Mouse (Mus musculus) MEL (cell line): ENCODE measurements at regions not wholly inside any gene's neighbourhood (a gene's known extent, or its start where the extent isn't known, plus 50 kb on each side); places are given as distances from the start of the nearest gene placed in this dataset.

Experiments used
- DNase-seq: peaks from one replicate; pipeline ENCODE4 v3.0.0; 2011; ENCODE audit warnings: low read depth, low spot score
- H3K27ac ChIP-seq: 2 replicates; pipeline ENCODE4 v1.5.1; 2012; ENCODE audit warnings: low read depth, mild to moderate bottlenecking, control low read depth, low read length, moderate library complexity; ENCODE audit not compliant: control insufficient read depth
- H3K27me3 ChIP-seq, 2 experiments: fragments of 150-350 bp in 1 of 2; sonication (generic) in 1 of 2; 2 replicates each; pipeline ENCODE4 v1.6.1; 2012; ENCODE audit warnings: low read length in 2 of 2, mild to moderate bottlenecking in 2 of 2, improper control_type of control experiment in 1 of 2, moderate library complexity in 1 of 2; ENCODE audit not compliant: insufficient read depth in 2 of 2, control insufficient read depth in 1 of 2
- H3K36me3 ChIP-seq, 2 experiments: 2 replicates each; pipeline ENCODE4 v1.6.1; 2012 to 2014; ENCODE audit warnings: low read length in 2 of 2, improper control_type of control experiment in 1 of 2, inconsistent platforms in 1 of 2, mild to moderate bottlenecking in 1 of 2; ENCODE audit not compliant: insufficient read depth in 2 of 2, control insufficient read depth in 1 of 2
- H3K4me1 ChIP-seq, 2 experiments: fragments of 150-350 bp in 1 of 2; sonication (generic) in 1 of 2; 2 replicates each; pipeline ENCODE4 v1.6.1; 2012; ENCODE audit warnings: low read length in 2 of 2, improper control_type of control experiment in 1 of 2, mild to moderate bottlenecking in 1 of 2; ENCODE audit not compliant: insufficient read depth in 2 of 2, control insufficient read depth in 1 of 2
- H3K4me3 ChIP-seq, 2 experiments: fragments of 150-350 bp in 1 of 2; sonication (generic) in 1 of 2; 2 replicates each; pipeline ENCODE4 v1.5.1; 2012; ENCODE audit warnings: low read depth in 2 of 2, low read length in 2 of 2, mild to moderate bottlenecking in 2 of 2, moderate library complexity in 2 of 2, control low read depth in 1 of 2, improper control_type of control experiment in 1 of 2; ENCODE audit not compliant: control insufficient read depth in 1 of 2, insufficient read depth in 1 of 2
- H3K79me2 ChIP-seq: 2 replicates; pipeline ENCODE4 v1.6.1; 2012; ENCODE audit warnings: mild to moderate bottlenecking, low read length, moderate library complexity; ENCODE audit not compliant: control insufficient read depth, poor library complexity, insufficient read depth
- H3K9ac ChIP-seq: 2 replicates; pipeline ENCODE4 v1.6.1; 2012; ENCODE audit warnings: low read depth, mild to moderate bottlenecking, control low read depth, low read length, moderate library complexity; ENCODE audit not compliant: control insufficient read depth, poor library complexity, severe bottlenecking
- H3K9me3 ChIP-seq: fragments of 150-350 bp; sonication (generic); replicated peaks from 2 replicates; pipeline ENCODE4 v1.6.1; 2012; ENCODE audit warnings: mild to moderate bottlenecking, low read length, improper control_type of control experiment, moderate library complexity; ENCODE audit not compliant: insufficient read depth
- BHLHE40 ChIP-seq: IDR thresholded peaks from 2 replicates; pipeline ENCODE4 v1.6.1; 2012; ENCODE audit warnings: low read depth, mild to moderate bottlenecking, inconsistent platforms, low read length, improper control_type of control experiment, borderline replicate concordance
- CHD1 ChIP-seq: IDR thresholded peaks from 2 replicates; pipeline ENCODE4 v1.6.1; 2012; ENCODE audit warnings: low read depth, mild to moderate bottlenecking, inconsistent platforms, low read length, improper control_type of control experiment
- CTCF ChIP-seq, 3 experiments: IDR thresholded peaks in 2 of 3; conservative IDR thresholded peaks in 1 of 3; 2 replicates each; pipeline ENCODE4 v1.5.1; 2011 to 2012; ENCODE audit warnings: low read length in 3 of 3, low read depth in 2 of 3, mild to moderate bottlenecking in 2 of 3, improper control_type of control experiment in 1 of 3, inconsistent platforms in 1 of 3, mixed read lengths in 1 of 3, moderate library complexity in 1 of 3; ENCODE audit not compliant: control insufficient read depth in 1 of 3, insufficient read depth in 1 of 3, poor library complexity in 1 of 3, severe bottlenecking in 1 of 3
- E2F4 ChIP-seq: IDR thresholded peaks from 2 replicates; pipeline ENCODE4 v1.6.1; 2011; ENCODE audit warnings: low read depth, low read length, improper control_type of control experiment, borderline replicate concordance
- ELF1 ChIP-seq: IDR thresholded peaks from 2 replicates; pipeline ENCODE4 v1.6.1; 2014; ENCODE audit warnings: low read depth, mild to moderate bottlenecking, inconsistent platforms, low read length, improper control_type of control experiment, moderate library complexity
- GABPA ChIP-seq: IDR thresholded peaks from 2 replicates; pipeline ENCODE4 v1.6.1; 2012; ENCODE audit warnings: low read depth, mild to moderate bottlenecking, inconsistent platforms, low read length, improper control_type of control experiment, moderate library complexity
- MAFK ChIP-seq: IDR thresholded peaks from 2 replicates; pipeline ENCODE4 v1.6.1; 2011; ENCODE audit warnings: low read depth, mild to moderate bottlenecking, low read length, improper control_type of control experiment, borderline replicate concordance
- MAX ChIP-seq: IDR thresholded peaks from 2 replicates; pipeline ENCODE4 v1.6.1; 2011; ENCODE audit warnings: low read length, improper control_type of control experiment
- MAZ ChIP-seq: IDR thresholded peaks from 2 replicates; pipeline ENCODE4 v1.6.1; 2012; ENCODE audit warnings: low read depth, mild to moderate bottlenecking, inconsistent platforms, low read length, improper control_type of control experiment
- MEF2A ChIP-seq: IDR thresholded peaks from 2 replicates; pipeline ENCODE4 v1.6.1; 2014; ENCODE audit warnings: low read depth, mild to moderate bottlenecking, inconsistent platforms, low read length, improper control_type of control experiment; ENCODE audit not compliant: poor library complexity, insufficient replicate concordance, severe bottlenecking; ENCODE audit errors: extremely low read depth
- MYC ChIP-seq: IDR thresholded peaks from 2 replicates; pipeline ENCODE4 v1.6.1; 2011; ENCODE audit warnings: low read depth, mild to moderate bottlenecking, low read length, improper control_type of control experiment, moderate library complexity
- POLR2A ChIP-seq, 2 experiments: IDR thresholded peaks; 2 replicates each; pipeline ENCODE4 v1.6.1; 2011 to 2012; ENCODE audit warnings: low read length in 2 of 2, mild to moderate bottlenecking in 2 of 2, control low read depth in 1 of 2, improper control_type of control experiment in 1 of 2, low read depth in 1 of 2, moderate library complexity in 1 of 2; ENCODE audit not compliant: control insufficient read depth in 1 of 2, insufficient read depth in 1 of 2, poor library complexity in 1 of 2
- RAD21 ChIP-seq: IDR thresholded peaks from 2 replicates; pipeline ENCODE4 v1.6.1; 2011; ENCODE audit warnings: mild to moderate bottlenecking, low read depth, low read length, improper control_type of control experiment
- RCOR1 ChIP-seq: IDR thresholded peaks from 2 replicates; pipeline ENCODE4 v1.6.1; 2012; ENCODE audit warnings: low read depth, mild to moderate bottlenecking, inconsistent platforms, low read length, improper control_type of control experiment
- SIN3A ChIP-seq: IDR thresholded peaks from 2 replicates; pipeline ENCODE4 v1.6.1; 2012; ENCODE audit warnings: low read length, improper control_type of control experiment, inconsistent platforms
- TCF12 ChIP-seq: IDR thresholded peaks from 2 replicates; pipeline ENCODE4 v1.6.1; 2014; ENCODE audit warnings: low read depth, mild to moderate bottlenecking, inconsistent platforms, low read length, improper control_type of control experiment, moderate library complexity
- USF2 ChIP-seq, 2 experiments: IDR thresholded peaks; 2 replicates each; pipeline ENCODE4 v1.6.1; 2011 to 2012; ENCODE audit warnings: improper control_type of control experiment in 2 of 2, low read length in 2 of 2, borderline replicate concordance in 1 of 2, inconsistent platforms in 1 of 2, low read depth in 1 of 2, mild to moderate bottlenecking in 1 of 2; ENCODE audit not compliant: insufficient read depth in 1 of 2
- ZC3H11A ChIP-seq: IDR thresholded peaks from 2 replicates; pipeline ENCODE4 v1.6.1; 2012; ENCODE audit warnings: low read depth, mild to moderate bottlenecking, inconsistent platforms, low read length, improper control_type of control experiment
- ZKSCAN1 ChIP-seq: IDR thresholded peaks from 2 replicates; pipeline ENCODE4 v1.6.1; 2012; ENCODE audit warnings: low read depth, mild to moderate bottlenecking, inconsistent platforms, low read length, improper control_type of control experiment, moderate library complexity
- ZNF384 ChIP-seq: IDR thresholded peaks from 2 replicates; pipeline ENCODE4 v1.6.1; 2012; ENCODE audit warnings: low read depth, mild to moderate bottlenecking, inconsistent platforms, low read length, improper control_type of control experiment

GRCm38 (mm10) chr17:83138493-83139417 is 76.3 kb upstream of the Pkdcc start:
- no peak overlapping the region for H3K9ac ChIP-seq
- no peak overlapping the region for H3K27ac ChIP-seq
- no peaks in the 10 kb centered on the region for H3K36me3 ChIP-seq
- no peaks in the 10 kb centered on the region for H3K9me3 ChIP-seq
- H3K4me3 ChIP-seq: no peak overlapping the region
- H3K4me1 ChIP-seq: no peaks in the 10 kb centered on the region
- no peak for DNase-seq
- TF ChIP-seq RCOR1 (no peak), CHD1 (no peak), ZNF384 (no peak), ELF1 (no peak), MEF2A (no peak), MYC (no peak), ZKSCAN1 (no peak), RAD21 (no peak), POLR2A (IDR thresholded peaks at IDR 0.05; ENCODE audit: control insufficient read depth in 1 of 2, insufficient read depth in 1 of 2, low read depth in 1 of 2, low read length in 2 of 2, poor library complexity in 1 of 2) (no peak), TCF12 (no peak), CTCF (IDR thresholded peaks at IDR 0.05 in 2 of 3, conservative IDR thresholded peaks at IDR 0.05 in 1 of 3; ENCODE audit: control insufficient read depth in 1 of 3, insufficient read depth in 1 of 3, low read depth in 2 of 3, low read length in 3 of 3, poor library complexity in 1 of 3, severe bottlenecking in 1 of 3) (no peak), MAX (no peak), SIN3A (no peak), E2F4 (no peak), USF2 (IDR thresholded peaks at IDR 0.05; ENCODE audit: borderline replicate concordance in 1 of 2, insufficient read depth in 1 of 2, low read depth in 1 of 2, low read length in 2 of 2) (no peak), MAZ (no peak), BHLHE40 (no peak), ZC3H11A (no peak), GABPA (no peak), MAFK (no peak)
- H3K79me2 ChIP-seq: no peaks in the 10 kb centered on the region
- H3K27me3 ChIP-seq: no peaks in the 10 kb centered on the region; a peak in 1 of 4 replicates
